30 mouse cellular contexts compared by ENCODE assay signal in the genomic region with DNA sequence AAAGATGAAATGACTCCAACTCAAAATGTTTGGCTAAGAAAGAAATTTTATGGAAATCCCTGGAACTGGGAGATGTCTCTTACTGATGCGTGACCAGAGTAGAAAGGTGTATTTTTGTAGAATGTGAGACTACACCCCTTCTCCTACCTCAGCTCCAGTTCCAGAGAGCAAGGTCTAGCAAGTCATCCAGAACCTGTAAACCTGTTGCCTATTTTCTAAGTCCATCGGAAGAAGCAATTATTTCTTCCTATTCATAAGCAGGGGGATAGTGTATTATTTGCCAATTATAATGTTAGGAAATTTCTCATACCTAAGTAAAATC. TPM values are rescaled to one million over a fixed set of nuclear protein-coding genes. Genes with fewer than 3 reads are reported as not detected.
A peak's percentile ranks its signal among the peaks of the same experiment; 100 is the strongest.
DNase-seq lines count a peak whose midpoint lies in the region; ATAC-seq and TF ChIP-seq lines count a peak whose summit lies in the region.
"Had no signal": no experiment of that assay in that cellular context is flagged by ENCODE, and none has a peak within 500 bp of the region (broad histone marks: within the 10 kb centered on the region; RNA-seq: fewer than 3 reads in every experiment).

No protein-coding gene starts in this region.

- no peak overlapping the region for H3K4me3 ChIP-seq in hindbrain, embryonic 12.5 days
- H3K4me3 ChIP-seq in hindbrain, embryonic 16.5 days (ENCODE audit: low read length) = no peak overlapping the region
- H3K4me3 ChIP-seq in neural tube, embryonic 13.5 days = no peak overlapping the region
- H3K4me3 ChIP-seq in forebrain, embryonic 16.5 days (replicated peaks; ENCODE audit: low read length) = no peak overlapping the region
- H3K4me3 ChIP-seq in lung, adult 2 months (replicated peaks; ENCODE audit: extremely low read depth, low read depth, low read length) = no peak overlapping the region
- H3K4me3 ChIP-seq: erythroblast, embryonic 14.5 days; hindbrain, embryonic 10.5 days; intestine, embryonic 15.5 days; limb, embryonic 12.5 days; liver, embryonic 15.5 days; lung, embryonic 15.5 days; stomach, embryonic 15.5 days had no signal

- 0 out of 2 replicates have a peak, but pooled peaks have one; percentile 16 for ATAC-seq in hindbrain, embryonic 12.5 days (ENCODE audit: low FRiP score)
- no peak for ATAC-seq in hindbrain, embryonic 16.5 days
- 0 out of 2 replicates have a peak, but pooled peaks have one; percentile 15 for ATAC-seq in neural tube, embryonic 13.5 days (ENCODE audit: low read depth)
- ATAC-seq in forebrain, embryonic 16.5 days = peak; percentile 13; the same call in 1 of the 2 replicates
- ATAC-seq: activated CD4-positive, CD25-positive, alpha-beta regulatory T cell, adult 4 months; intestine, embryonic 15.5 days had no signal

- H3K9ac ChIP-seq in hindbrain, embryonic 12.5 days = no peak overlapping the region
- H3K9ac ChIP-seq in hindbrain, embryonic 16.5 days (ENCODE audit: low read depth, low read length) = no peak overlapping the region
- no peak overlapping the region for H3K9ac ChIP-seq in neural tube, embryonic 13.5 days
- H3K9ac ChIP-seq in forebrain, embryonic 16.5 days (replicated peaks; ENCODE audit: low read depth, low read length) = no peak overlapping the region
- H3K9ac ChIP-seq: intestine, embryonic 15.5 days; limb, embryonic 12.5 days; liver, embryonic 15.5 days; lung, embryonic 15.5 days; stomach, embryonic 15.5 days had no signal

- no peaks in the 10 kb centered on the region for H3K36me3 ChIP-seq in hindbrain, embryonic 12.5 days
- H3K36me3 ChIP-seq in hindbrain, embryonic 16.5 days (ENCODE audit: control insufficient read depth, insufficient read depth, low read length) = no peaks in the 10 kb centered on the region
- no peaks in the 10 kb centered on the region for H3K36me3 ChIP-seq in neural tube, embryonic 13.5 days
- H3K36me3 ChIP-seq in forebrain, embryonic 16.5 days (ENCODE audit: control insufficient read depth, insufficient read depth) = no peaks in the 10 kb centered on the region
- H3K36me3 ChIP-seq: hindbrain, embryonic 10.5 days; intestine, embryonic 15.5 days; limb, embryonic 12.5 days; liver, embryonic 15.5 days; lung, embryonic 15.5 days; stomach, embryonic 15.5 days had no signal

- H3K27me3 ChIP-seq in hindbrain, embryonic 12.5 days = 0 out of 2 replicates have a peak, but pooled peaks cover 2% of the 10 kb centered on the region
- H3K27me3 ChIP-seq in hindbrain, embryonic 16.5 days (replicated peaks; ENCODE audit: control insufficient read depth, insufficient read depth, low read length) = no peaks in the 10 kb centered on the region
- H3K27me3 ChIP-seq in neural tube, embryonic 13.5 days = peaks cover 19% of the 10 kb centered on the region
- H3K27me3 ChIP-seq in forebrain, embryonic 16.5 days (replicated peaks; ENCODE audit: control insufficient read depth, insufficient read depth, low read length) = no peaks in the 10 kb centered on the region
- H3K27me3 ChIP-seq: CH12.LX; intestine, embryonic 15.5 days; limb, embryonic 12.5 days; liver, embryonic 15.5 days; lung, embryonic 15.5 days; stomach, embryonic 15.5 days had no signal

- TF ChIP-seq POLR2A in lung, adult 2 months (IDR thresholded peaks at IDR 0.05; ENCODE audit: borderline replicate concordance, extremely low read depth, low read depth, low read length) = no peak

- TF ChIP-seq CTCF in lung, adult 2 months (IDR thresholded peaks at IDR 0.05; ENCODE audit: insufficient read depth, low read length) = no peak

- DNase-seq in neural tube, embryonic 10.5 days (ENCODE audit: extremely low spot score, low spot score) = no peak
- no peak for DNase-seq in lung, adult 2 months
- no peak for DNase-seq in urinary bladder, postnatal 14 days (ENCODE audit: low spot score)
- DNase-seq: adrenal gland, adult 2 months; adrenal gland, postnatal 36 days; cerebellum, adult 18-20 months; gastrocnemius, postnatal 14 days; heart, postnatal 14 days; kidney, adult 8-10 months; kidney, postnatal 4 days; lung, postnatal 36 days had no signal

- no peaks in the 10 kb centered on the region for H3K9me3 ChIP-seq in hindbrain, embryonic 12.5 days (replicated peaks)
- H3K9me3 ChIP-seq in hindbrain, embryonic 16.5 days (ENCODE audit: control insufficient read depth, low read length) = no peaks in the 10 kb centered on the region
- H3K9me3 ChIP-seq in neural tube, embryonic 13.5 days = no peaks in the 10 kb centered on the region
- H3K9me3 ChIP-seq in forebrain, embryonic 16.5 days (ENCODE audit: control insufficient read depth, low read length) = no peaks in the 10 kb centered on the region
- H3K9me3 ChIP-seq: hindbrain, embryonic 10.5 days; intestine, embryonic 15.5 days; limb, embryonic 12.5 days; liver, embryonic 15.5 days; lung, embryonic 15.5 days; stomach, embryonic 15.5 days had no signal

- H3K27ac ChIP-seq in hindbrain, embryonic 12.5 days = no peak overlapping the region
- no peak overlapping the region for H3K27ac ChIP-seq in hindbrain, embryonic 16.5 days (ENCODE audit: low read depth, low read length)
- H3K27ac ChIP-seq in neural tube, embryonic 13.5 days (replicated peaks) = peak overlapping the region; percentile 18; the same call in 1 of the 2 replicates
- peak overlapping the region; percentile 53; the same call in 1 of the 2 replicates for H3K27ac ChIP-seq in forebrain, embryonic 16.5 days (ENCODE audit: low read length)
- H3K27ac ChIP-seq: hindbrain, embryonic 10.5 days; hindbrain, postnatal 0 days; intestine, embryonic 15.5 days; kidney, postnatal 0 days; limb, embryonic 12.5 days; liver, embryonic 15.5 days; lung, embryonic 15.5 days; stomach, embryonic 15.5 days had no signal

- no peaks in the 10 kb centered on the region for H3K4me1 ChIP-seq in hindbrain, embryonic 12.5 days
- no peaks in the 10 kb centered on the region for H3K4me1 ChIP-seq in hindbrain, embryonic 16.5 days (ENCODE audit: control insufficient read depth, insufficient read depth, low read depth, low read length)
- no peaks in the 10 kb centered on the region for H3K4me1 ChIP-seq in neural tube, embryonic 13.5 days (replicated peaks)
- H3K4me1 ChIP-seq in forebrain, embryonic 16.5 days (replicated peaks; ENCODE audit: control insufficient read depth, insufficient read depth, low read length) = no peaks in the 10 kb centered on the region
- no peaks in the 10 kb centered on the region for H3K4me1 ChIP-seq in lung, adult 2 months (ENCODE audit: control insufficient read depth, insufficient read depth, low read length)
- H3K4me1 ChIP-seq: intestine, embryonic 15.5 days; limb, embryonic 12.5 days; liver, embryonic 15.5 days; lung, embryonic 15.5 days; stomach, embryonic 15.5 days had no signal

- no peak overlapping the region for H3K4me2 ChIP-seq in hindbrain, embryonic 12.5 days (replicated peaks)
- H3K4me2 ChIP-seq in hindbrain, embryonic 16.5 days (ENCODE audit: low read length) = no peak overlapping the region
- H3K4me2 ChIP-seq in neural tube, embryonic 13.5 days = no peak overlapping the region
- H3K4me2 ChIP-seq in forebrain, embryonic 16.5 days (ENCODE audit: low read length) = no peak overlapping the region
- H3K4me2 ChIP-seq: intestine, embryonic 15.5 days; limb, embryonic 12.5 days; liver, embryonic 15.5 days; lung, embryonic 15.5 days; stomach, embryonic 15.5 days had no signal

- 93% methylated on average over 2 of the region's 2 CpGs for WGBS in hindbrain, embryonic 12.5 days
- WGBS in hindbrain, embryonic 16.5 days = 87% methylated on average over 2 of the region's 2 CpGs
- 89% methylated on average over 2 of the region's 2 CpGs for WGBS in neural tube, embryonic 13.5 days
- WGBS in forebrain, embryonic 16.5 days = 49% methylated on average over 2 of the region's 2 CpGs
- WGBS in lung, adult 2 months = 88% methylated on average over 2 of the region's 2 CpGs

RNA-seq across cellular contexts. Expression of gene 4933400A11Rik, which starts 59.2 kb away (rescaled TPM):
- polyA plus RNA-seq in hindbrain, embryonic 12.5 days (2016; fragmentation: Nextera tagmentation; extraction: Ambion mirVana) = 0.46 TPM in 1 of 2 replicates, not detected in the other
- 0.14 TPM in 1 of 2 replicates, not detected in the other for polyA plus RNA-seq in hindbrain, embryonic 16.5 days (2015; fragmentation: Nextera tagmentation; extraction: Ambion mirVana)
- 0.18 TPM in 1 of 2 replicates, not detected in the other for polyA plus RNA-seq in neural tube, embryonic 13.5 days (2015; fragmentation: Nextera tagmentation; extraction: Ambion mirVana)
- polyA plus RNA-seq in forebrain, embryonic 16.5 days (2015; fragmentation: Nextera tagmentation; extraction: Ambion mirVana) = not detected in 2 replicates
- polyA plus RNA-seq in lung, adult 2 months (2012; rRNA removed) = not detected in 2 replicates
- polyA plus RNA-seq: activated CD4-positive, CD25-positive, alpha-beta regulatory T cell, adult 4 months; adrenal gland, adult 2 months; brain, embryonic 14.5 days; C2C12; cortical plate, adult 2 months; erythroblast, embryonic 14.5 days; hindbrain, embryonic 10.5 days; hindbrain, postnatal 0 days; kidney, postnatal 0 days; limb, embryonic 12.5 days; liver, adult 2 months; liver, embryonic 15.5 days had no signal

Comparison
In these comparisons a context has a peak if more than half of its experiments do, and no peak if none do; other contexts are left out.
1. H3K27ac ChIP-seq: peak in neural tube, embryonic 13.5 days (single experiment) and forebrain, embryonic 16.5 days (single experiment); none in hindbrain, embryonic 12.5 days (single experiment) and hindbrain, embryonic 16.5 days (single experiment).